Mouse (Mus musculus) thymus, adult 18-20 months (tissue): ENCODE results near the gene Mroh3.

Experiments
- DNase-seq, 2 experiments: peaks; one replicate each; pipeline ENCODE4 v3.0.0; 2022; ENCODE audit warnings: mixed read lengths in 2 of 2

Mroh3 gene

DNA sequence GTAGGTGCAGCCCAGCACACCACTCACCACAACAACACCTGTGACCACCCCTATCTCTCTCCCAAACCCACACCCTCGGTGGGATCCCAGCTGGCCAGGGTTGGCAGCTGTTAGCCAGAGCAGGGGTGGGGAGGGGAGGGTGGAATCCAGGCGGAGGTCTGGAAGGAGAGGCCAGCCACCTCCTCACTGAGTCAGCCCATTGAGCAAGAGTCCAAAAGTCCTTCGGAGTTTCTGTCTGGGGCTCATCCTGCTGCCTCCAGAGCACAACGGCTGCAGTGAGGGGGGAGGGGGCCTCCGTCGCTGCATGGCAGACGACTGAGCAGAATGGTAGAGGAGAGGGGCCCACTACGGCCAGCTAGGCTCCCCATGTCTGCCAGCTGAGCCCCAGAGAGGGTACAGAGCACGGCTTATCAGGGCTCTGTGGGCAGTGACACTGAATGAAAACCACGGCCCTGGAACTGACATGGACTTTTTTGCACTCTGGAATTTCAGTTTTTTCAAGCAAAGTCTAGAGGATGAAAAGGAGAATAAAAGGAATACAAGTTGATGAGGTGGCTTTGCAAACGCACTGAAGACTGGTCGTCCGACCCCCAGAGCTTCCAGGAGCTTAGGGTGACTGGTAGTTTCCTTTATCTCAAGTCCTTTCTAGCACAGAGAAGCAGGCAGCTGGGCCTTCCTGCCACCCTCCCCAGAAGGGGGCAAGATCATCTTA, 15.9 kb upstream of the Mroh3 start:
- DNase-seq: no peak

- no peak for DNase-seq
Observed at GRCm38 (mm10) chr1:136227870-136228269, 15.2 kb upstream of the Mroh3 start.

DNA sequence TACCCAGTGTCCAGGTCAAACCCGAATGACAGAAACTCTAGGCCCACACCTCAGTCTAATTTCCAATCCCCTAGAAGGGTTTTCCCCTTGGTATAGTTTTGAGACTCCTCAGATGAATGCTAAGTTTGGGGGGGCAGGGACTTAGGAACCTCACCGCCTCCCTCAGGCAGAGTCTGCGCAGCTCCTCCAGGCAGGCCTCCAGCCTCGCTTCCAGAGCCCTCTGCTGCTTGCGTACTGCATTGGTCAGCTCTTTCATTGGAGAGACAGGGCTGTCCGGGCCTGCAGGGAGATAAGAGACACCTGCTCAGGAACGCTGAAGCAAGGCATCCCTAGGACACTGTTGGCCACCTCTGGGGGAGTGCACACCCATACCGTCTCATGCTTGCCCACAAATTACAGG, 14.0 kb upstream of the Mroh3 start:
- no peak for DNase-seq

DNA sequence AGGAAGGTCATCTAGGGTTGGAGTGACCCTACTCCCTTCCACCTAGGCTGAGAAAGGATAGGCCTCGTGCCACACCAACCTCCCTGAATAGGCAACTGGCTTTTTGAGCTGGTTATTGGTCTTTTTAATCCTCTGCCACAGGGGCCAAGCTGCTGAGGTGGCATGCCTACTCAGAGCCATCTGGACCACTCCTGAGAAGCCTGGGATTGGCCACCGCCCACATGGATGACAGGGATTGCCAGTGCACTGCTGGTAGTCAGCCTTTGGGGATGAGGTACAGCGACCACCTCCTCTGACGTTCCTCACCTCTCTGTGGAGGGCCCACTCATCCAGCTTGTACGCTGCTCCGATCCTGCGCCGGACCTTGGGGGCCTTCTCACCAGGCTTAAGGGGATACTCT, 13.2 kb upstream of the Mroh3 start:
- no peak for DNase-seq

DNA sequence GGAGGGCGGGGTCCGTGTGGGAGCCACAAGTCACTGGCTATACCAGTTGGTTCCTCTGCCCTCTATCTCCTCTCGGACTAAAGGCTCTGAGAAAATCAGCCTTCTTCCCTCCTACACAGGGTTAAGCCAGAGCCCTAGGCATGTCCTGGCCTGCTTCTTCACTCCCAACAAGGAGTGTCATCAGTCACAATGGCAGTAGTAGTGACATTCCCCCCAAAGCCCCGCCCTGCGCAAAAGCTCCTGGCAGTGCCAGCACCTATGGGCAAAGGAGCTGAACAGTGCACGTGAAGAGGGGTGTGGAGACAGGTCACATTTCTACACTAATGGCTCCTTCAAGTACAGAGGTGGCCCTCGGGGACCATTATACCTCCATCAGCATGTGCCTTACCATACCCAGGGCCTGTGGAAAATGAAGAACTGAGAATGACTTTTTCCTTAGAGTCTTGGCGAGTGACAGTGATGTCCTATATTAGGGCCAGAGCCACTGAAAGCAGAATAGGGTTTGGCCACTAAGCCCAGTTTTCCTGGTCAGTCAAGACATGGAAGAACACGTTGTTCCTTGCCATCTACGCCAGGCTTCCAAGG, 11.2 kb upstream of the Mroh3 start:
- DNase-seq: no peak

DNA sequence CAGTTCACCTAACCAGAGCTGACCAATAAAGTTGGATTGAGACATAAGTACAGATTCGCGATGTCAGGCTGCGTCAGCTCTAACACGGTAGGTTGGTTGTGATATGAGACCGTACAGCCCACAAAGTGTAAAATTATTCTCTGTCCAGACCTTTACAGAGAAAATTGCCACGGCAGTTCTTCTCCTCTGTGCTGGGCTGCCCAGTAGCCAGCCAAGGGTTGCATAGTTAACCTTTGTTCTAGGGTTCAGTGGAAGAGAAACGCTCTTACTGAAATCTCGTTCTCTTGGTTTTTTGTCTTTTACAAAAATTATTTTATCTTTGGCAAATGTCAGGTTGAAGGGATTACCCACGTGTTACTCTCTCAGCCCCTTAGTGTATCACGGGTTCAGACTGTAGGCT, 9.8 kb upstream of the Mroh3 start:
- DNase-seq: no peak

GRCm38 (mm10) chr1:136220037-136220871, 7.6 kb upstream of the Mroh3 start:
- no peak for DNase-seq

GRCm38 (mm10) chr1:136214304-136214703, 1.7 kb upstream of the Mroh3 start:
- DNase-seq: no peak

GRCm38 (mm10) chr1:136190033-136190432, 22.6 kb downstream of the Mroh3 start:
- DNase-seq: no peak

DNA sequence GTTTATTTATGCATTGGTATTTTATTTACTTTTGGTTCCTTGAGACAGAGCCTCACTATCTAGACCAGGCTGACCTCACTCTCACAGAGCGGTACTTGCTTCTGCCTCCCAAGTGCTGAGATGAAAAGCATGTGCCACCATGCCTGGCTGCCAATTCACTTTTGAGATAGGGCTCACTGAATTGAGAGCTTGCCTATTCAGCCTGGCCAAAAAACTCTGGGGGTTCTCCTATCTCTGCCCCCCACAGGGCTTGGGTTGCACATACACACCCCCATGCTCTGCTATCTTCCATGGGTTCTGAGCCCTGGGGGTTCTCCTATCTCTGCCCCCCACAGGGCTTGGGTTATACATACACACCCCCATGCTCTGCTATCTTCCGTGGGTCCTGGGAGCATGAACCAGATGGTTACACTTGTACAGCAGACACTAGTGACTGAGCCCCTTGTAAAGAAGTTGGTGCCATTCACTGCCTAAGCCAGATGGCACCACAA, 33.1 kb downstream of the Mroh3 start:
- no peak for DNase-seq

- no peak for DNase-seq
Observed at GRCm38 (mm10) chr1:136178741-136179140, 33.9 kb downstream of the Mroh3 start.

- DNase-seq: no peak
Observed at GRCm38 (mm10) chr1:136177085-136177484, 35.5 kb downstream of the Mroh3 start.

- DNase-seq: no peak
Observed at GRCm38 (mm10) chr1:136175183-136175582, 37.4 kb downstream of the Mroh3 start.

GRCm38 (mm10) chr1:136174101-136174606, 38.5 kb downstream of the Mroh3 start:
- no peak for DNase-seq

DNA sequence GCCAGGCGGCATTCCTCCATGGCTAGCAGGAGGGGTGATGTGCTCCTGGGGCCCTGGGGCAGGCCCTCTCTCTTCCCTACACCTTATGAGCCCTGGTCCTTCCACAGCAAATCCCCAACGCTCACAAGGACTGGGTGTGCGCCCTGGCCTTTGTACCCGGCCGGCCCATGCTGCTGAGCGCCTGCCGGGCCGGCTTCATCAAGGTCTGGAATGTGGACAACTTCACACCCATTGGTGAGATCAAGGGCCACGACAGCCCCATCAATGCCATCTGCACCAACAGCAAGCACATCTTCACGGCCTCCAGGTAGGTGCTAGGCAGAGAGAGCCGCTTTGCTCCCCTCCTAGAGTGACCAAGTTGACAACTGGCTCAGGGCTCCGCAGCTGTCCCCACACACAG, 39.9 kb downstream of the Mroh3 start:
- DNase-seq: no peak

- DNase-seq: peak in 1 of 2 experiments; percentile 40
Observed at GRCm38 (mm10) chr1:136170109-136170508, 42.5 kb downstream of the Mroh3 start.

DNA sequence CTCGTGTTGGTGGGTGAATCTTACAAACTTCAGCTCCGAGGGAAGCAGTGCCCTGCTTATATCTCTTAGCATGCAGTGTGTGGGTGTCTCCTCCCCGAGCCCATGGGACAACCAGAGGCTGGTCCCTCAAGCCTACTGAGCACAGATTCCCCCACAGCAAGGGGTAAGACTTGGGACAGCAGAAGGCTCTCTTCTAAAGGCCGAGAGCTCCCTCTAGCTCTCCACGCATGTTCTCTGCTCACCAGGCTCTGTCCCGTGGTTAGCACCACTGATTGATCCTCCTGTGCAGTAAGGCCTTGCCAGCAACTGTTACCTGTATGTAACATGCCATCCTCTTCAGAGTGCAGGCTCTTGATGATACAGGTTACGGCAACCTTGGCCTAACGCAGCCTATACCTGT, 45.0 kb downstream of the Mroh3 start:
- no peak for DNase-seq

GRCm38 (mm10) chr1:136165436-136165835, 47.2 kb downstream of the Mroh3 start:
- no peak for DNase-seq

- DNase-seq: no peak
Observed at GRCm38 (mm10) chr1:136161333-136161921, 51.2 kb downstream of the Mroh3 start.

DNA sequence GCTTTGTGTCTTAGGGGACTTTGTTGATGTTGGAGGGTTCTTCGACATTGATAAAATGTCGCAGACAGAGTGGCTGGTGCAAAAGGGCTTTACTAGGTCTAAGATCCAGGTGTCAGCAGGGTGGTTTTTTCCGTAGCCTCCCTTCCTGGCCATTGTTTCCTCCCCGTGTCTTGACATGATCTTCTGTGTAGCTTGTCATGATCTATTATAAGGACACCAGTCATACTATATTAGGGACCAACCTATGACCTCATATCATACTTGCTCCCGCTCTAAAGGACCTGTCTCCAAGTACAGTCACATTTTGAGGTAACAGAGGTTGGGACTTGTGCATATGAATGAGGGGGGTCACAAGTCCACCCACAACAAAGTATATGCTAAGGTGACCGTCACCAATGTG, 51.7 kb downstream of the Mroh3 start:
- no peak for DNase-seq

DNA sequence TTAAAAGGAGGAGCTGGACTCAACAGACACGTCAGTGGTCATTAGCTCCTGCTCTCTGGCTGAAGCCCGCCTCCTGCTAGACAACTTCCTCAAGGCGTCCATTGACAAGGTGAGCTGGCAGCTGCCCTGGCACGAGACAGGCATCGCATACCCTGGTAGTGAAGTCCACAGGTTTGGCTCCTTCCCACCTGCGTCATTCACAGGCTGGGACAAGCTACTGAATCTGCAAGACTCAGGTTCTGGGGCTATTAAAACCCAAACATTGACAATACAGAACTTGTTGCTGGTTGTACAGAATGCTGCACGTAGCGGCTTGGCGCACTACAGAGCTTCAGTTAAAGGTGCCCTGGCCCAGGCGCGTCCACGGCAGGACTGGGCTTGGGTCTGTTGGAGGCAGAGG, 52.3 kb downstream of the Mroh3 start:
- DNase-seq: no peak

GRCm38 (mm10) chr1:136159830-136160229, 52.8 kb downstream of the Mroh3 start:
- DNase-seq: no peak

DNA sequence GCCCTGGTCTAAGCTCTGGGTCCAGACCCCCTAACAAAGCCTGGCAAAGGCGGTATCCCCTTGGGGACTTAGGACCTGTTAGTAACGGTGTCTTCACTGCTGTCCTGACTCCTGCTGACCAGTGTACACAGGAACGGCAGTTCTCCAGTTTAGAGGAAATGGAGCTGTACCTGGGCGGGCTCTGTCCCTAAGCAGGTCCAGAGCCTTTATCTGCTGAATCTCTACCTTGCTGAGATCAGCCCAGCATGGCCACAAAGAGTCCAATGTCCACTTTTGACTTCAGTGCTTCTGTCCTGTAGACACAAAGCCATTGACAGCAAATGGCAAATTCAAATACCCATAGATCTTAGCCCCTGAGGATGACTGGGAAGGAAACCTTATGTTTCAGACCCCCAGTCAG, 55.7 kb downstream of the Mroh3 start:
- DNase-seq: no peak
